Mouse (Mus musculus) kidney, adult 2 months (tissue): ENCODE measurements around the gene Prss53.

ENCODE experiments used
- CTCF ChIP-seq: fragments of 200-500 bp; conservative IDR thresholded peaks from 2 replicates; pipeline ENCODE4 v1.5.1; 2011; ENCODE audit warnings: low read depth, mild to moderate bottlenecking, control low read depth, low read length, moderate library complexity, mixed read lengths; ENCODE audit not compliant: insufficient read depth, insufficient read length
- POLR2A ChIP-seq: fragments of 200-500 bp; IDR thresholded peaks from one replicate; pipeline ENCODE4 v1.6.1; 2011; ENCODE audit warnings: low read depth, low read length, control low read depth

DNA sequence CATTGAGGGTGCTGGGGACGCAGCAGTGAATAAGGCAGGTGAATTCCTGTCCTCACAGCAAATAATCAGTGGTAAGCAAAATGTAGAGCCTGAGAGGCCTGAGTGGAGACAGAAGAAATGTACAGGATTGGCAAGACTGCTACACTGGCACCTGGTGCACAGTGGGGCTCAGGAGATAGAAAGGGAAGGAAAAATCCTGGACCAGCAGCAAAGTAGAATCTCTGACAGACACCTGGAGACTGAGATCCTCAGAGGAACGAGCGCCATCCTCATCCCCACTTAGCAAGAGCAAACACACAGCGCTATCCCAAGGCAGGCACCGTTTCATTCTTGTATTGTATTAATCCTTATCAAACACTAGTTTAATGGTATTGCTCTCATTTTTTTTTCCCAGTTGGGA, 53.3 kb downstream of the Prss53 start:
- TF ChIP-seq CTCF (no peak), POLR2A (no peak)
